Mouse (Mus musculus) megakaryocyte progenitor cell, adult 5-6 weeks (primary cell): ENCODE results near the gene Pold1. TPM values are rescaled to one million over a fixed set of nuclear protein-coding genes. Genes with fewer than 3 reads are reported as not detected.

Source experiments
- ATAC-seq: replicated peaks from 2 replicates; pipeline ENCODE4 v1.8.0; 2016; ENCODE audit warnings: mild to moderate bottlenecking, moderate TSS enrichment, inconsistent platforms; ENCODE audit not compliant: poor library complexity
- total RNA-seq, 2 experiments: library from RNA; stranded (forward) in 1 of 2; stranded (reverse) in 1 of 2; fragments of 157-497, 149-512 nt in 1 of 2; fragments of 200-1000 nt in 1 of 2; gene quantifications; 2 replicates each; pipeline versions ENCODE4 v1.2.3 to v1.2.4; 2015 to 2017

The Pold1 gene
- total RNA-seq, 2 experiments from 2014 or later: 51.4 to 77.2 TPM

DNA sequence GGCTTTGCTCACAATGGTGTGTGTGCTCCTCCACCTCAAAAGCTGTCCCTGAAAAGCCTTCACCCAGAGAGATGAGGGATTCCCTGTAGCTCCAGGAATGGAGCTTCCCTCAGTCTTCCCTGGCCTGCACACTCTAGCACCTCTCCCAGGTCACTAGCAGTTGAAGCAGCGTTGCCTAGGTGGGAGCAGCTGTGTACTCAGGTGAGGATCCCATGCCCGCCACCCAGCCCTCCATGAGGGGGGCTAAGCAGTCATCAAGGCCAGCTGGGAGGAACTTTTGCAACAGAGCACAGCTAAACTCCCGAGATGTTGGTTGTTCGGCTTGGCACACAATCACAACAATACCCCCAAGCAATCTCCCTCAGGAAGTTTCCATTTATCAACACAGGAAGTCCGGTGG lies 34.1 kb upstream of the Pold1 start:
- no peak for ATAC-seq

DNA sequence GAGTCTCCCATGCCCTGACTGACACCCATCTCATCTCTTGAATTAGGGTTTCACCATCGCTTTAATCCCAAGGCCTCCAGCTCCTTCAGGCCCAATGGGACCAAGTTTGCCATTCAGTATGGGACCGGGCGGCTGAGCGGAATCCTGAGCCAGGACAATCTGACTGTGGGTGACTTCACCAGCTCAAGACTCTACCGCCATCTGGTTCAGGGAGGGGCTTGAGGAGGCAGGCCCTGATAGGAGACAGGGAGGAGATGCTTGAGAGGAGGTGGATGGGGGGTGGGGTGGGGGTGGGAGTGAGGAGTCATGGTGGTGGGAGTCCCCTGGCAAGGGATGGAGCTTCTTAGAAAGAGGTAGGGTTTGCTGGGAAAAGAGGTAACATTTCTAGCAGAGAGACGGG lies 33.0 kb upstream of the Pold1 start:
- ATAC-seq: no peak

DNA sequence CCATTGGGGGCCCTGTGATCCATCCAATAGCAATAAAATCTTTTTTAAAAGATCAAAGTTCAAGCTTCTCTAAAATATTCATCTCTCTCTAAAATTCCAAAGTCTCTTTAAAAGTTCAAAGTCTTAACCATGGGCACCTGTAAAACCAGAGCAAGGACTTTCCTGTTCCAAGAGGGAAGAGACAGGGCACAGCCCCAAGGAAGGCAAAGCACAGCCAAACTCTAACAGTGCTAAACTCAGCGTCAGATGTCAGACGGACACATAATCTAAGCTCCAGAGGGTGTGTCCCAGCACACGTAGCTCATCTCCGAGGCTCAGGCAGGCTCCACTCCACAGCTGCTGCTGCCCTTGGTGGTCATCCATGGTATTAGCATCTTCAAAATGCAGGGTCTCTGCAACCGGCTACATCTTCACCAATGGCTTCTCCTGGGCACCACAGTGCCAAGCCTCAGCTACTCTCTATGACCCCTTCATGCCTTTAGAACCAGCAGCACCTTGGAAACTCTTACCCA lies 27.7 kb upstream of the Pold1 start:
- ATAC-seq: peak; percentile 35; the same call in 1 of the 2 replicates

DNA sequence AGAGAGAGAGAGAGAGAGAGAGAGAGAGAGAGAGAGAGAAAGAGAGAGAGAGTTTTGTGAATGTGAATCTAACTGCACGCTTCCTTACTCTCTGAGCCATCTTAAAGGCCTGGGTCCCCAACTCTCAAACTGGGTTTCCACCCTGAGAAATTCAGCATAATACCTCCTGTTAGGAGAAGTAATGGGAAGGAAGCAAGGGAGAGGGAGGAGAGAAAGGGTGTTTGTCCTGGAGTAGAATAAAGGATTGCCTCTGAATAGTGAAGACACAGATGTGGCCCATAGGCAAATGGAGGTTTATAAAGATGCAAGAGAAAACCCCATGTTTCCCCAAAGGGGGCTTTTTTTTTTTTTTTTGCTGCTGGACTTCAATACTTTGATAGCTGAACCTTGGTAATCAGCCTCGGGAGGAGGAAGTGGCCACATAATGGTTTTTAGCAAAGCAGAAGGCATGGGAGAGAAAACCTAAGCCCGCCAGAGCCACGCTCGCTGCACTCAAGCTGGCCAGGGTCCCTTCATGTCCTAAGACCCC lies 24.4 kb upstream of the Pold1 start:
- ATAC-seq: no peak

DNA sequence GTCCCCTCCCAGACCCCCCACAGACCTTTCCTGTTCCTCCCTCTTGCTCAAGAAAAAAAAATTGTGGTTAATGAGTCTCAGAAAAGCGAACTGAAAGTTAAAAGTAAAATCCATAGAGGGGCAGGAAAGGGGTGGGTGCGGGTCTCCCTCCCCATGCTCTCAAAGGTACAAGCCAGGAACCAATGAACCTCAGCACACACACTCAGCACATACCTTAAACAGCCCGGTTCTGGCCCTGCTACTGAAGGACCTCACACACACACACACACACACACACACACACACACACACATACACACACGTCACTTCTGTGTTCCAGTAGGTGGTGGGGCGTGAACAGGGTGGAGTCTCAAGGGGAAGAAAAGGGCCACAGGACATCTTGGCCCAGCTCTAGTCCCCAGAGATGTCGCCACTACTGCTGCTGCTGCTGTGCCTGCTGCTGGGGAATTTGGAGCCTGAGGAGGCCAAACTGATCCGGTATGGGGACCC lies 23.6 kb upstream of the Pold1 start, which contains the start of gene Napsa:
Gene Napsa (plus strand): TSS at position 168 of the 489 bp plus-strand sequence.
- ATAC-seq: peak; percentile 88

DNA sequence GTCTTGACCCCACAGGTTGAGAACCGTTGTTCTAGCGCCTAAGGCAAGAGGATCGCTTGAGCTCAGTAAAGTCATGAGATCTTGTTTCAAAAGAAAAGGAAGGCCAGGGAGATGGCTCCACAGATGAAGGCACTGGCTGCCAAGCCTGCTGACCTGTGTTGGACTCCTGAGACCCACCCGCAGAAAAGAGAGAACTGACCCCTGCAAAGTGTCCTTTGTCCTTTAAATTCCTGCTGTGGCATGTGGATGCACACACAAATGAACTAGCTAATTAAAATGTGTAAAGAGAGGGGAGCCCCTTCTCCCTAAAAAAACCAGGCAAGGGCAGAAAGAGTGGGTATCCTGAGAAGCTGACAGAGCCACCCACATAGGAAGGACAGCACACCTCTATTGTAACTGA lies 23.2 kb upstream of the Pold1 start:
- ATAC-seq: no peak

DNA sequence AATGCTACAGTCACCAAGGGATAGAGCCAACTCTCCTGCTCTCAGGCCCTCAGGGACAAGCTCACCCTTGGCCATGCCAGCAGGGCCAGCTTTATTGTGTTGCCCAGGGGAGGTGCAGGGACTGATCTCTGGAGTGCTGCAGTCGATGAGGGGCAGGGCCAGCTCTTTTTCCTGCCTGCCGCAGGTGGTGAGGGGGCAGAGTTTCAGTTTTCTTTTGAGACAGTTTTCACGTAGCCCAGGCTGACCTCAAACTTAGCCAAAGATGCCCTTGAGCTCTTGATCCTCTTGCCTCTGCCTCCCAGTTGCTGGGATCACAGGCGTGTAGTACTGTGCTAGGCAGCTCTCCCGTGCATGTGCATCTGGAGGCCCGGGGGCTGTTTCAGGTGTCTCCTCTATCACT lies 22.3 kb upstream of the Pold1 start:
- no peak for ATAC-seq

DNA sequence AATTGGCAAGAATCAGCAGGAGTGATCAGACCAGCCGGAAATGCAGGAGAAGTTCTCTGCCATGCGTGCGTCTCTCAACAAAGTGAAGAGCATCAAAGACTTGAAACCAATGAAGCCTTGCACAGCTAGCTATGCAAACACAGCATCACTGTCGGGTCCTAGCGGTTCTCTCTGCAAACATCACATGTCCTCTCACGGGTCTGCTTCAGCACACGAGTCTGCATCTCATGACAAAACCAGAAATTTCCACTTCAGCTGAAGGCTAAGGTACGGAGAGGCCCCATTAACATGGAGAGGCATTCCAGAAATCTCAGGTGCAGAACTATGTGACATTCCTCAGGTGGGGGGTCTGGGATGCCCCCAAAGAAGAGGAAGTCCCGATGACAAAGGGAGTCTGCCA lies 20.2 kb upstream of the Pold1 start:
- ATAC-seq: no peak

DNA sequence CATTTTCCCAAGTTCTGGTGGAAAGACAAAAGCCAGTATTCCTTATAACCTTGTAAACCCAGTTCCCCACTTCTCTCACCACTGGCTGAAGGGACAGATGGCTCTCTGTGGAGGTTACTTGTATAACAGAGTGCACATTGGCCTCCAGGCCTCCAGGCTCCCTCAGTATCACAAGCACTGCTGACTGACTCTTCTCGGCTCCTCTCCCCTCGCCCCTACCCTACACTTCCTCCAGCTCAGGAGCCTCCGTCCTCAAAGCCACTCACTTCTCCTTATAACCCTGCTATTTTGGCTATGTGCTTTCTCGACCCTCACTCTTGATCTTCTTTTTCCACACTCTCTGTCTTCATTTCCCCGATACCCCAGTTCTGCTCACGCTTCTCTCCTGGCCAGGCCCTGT lies 16.8 kb upstream of the Pold1 start:
- peak; percentile 58 for ATAC-seq

DNA sequence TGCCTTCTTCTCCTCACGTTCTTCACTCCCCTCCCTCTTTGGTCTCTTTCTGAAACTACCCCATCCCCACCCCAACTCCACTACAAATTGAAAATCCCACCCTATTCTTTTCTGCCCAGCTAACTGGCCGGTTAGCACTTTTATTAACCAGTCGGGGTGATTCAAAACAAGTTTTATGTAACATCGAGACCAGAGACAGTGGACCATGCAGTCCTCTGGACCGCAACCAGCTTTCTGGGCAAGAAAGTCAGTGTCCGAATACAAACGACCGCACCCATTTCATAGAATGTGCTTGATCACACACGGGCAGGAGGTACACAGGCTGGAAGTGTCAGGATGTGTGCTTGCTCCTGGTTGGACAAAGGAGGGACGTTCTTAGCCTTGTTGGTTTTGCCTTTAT lies 15.8 kb upstream of the Pold1 start:
- ATAC-seq: no peak

DNA sequence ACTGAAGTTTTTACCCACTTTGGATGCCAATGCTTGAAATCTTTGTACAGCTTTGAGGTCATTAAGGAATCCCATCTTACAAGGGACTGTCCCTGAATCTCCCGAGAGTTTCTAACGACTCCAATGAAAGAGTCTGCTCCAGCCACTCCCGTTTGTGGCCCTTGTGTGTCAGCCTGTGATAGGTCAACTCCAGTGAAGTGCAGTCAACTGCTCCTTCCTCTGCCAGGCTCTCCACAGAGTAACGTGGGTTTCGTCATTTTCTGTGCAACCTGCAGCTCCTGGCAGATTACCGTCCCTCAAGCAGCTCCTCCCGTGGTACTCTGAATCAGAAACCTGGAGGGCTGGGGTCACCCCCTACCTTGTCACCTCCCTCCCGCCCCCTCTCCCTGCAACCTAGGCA lies 14.6 kb upstream of the Pold1 start:
- peak; percentile 44 for ATAC-seq

DNA sequence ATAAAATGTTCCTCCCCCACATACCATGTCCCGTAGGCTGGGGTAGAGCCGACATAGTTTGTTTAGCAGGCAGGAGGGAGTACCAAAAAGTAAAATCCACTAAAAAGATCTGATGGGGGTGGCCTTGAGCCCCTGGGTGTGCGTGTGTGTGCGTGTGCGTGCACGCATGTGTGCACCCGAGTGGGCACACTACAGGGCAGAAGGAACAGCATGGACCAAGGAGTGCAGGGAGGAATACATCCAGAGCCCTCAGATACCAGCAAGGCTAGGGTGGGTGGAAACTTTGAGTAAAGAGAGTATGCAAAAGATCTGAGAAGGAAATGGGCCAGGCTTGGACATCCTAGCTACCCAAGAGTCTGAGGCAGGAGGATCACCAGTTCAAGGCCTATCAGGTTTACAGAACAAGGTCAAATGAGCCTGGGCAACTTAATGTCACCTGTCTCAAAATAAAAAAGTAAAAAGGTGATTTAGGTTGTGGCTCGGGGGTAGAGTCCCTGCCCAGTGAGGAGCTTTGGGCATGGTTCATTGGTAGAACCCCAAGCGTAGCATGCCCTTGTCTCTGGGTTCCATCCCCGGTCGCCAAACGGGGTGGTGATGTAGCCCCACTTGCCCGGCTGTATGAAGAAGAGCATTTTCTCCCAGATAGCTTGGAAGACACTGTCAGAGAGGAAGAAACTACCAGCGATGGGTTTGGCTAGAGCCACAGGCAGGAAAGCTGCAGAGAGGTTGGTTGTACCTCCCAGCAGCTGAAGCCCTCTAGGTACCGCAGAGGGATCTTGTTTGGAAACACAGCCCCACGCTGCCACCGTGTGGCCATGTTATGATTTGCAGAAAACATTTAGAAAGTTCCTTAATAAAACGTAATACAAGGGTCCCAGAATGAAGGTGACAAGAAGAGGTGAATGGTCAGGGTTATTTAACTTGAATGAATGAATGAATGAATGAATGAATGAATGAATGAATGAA lies 12.1 kb upstream of the Pold1 start:
- peak; percentile 84 for ATAC-seq

DNA sequence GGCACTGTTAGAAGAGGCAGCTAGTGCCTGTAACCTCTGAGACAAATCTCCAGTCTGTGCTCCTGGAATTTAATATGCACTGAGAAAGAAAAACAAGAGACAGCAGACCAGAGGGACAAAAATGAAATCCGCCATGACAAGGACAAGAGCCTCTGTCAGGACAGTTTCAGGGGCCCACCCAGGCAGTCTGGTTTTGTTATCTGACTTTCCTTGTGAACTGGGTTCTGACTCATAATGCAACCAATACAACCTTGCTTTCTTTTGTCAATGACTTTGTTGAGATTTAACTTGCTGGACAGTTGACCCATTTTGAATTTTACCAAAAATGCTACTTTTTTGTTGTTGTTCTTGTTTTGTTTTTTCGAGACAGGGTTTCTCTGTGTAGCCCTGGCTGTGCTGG lies 9.0 kb upstream of the Pold1 start:
- no peak for ATAC-seq

DNA sequence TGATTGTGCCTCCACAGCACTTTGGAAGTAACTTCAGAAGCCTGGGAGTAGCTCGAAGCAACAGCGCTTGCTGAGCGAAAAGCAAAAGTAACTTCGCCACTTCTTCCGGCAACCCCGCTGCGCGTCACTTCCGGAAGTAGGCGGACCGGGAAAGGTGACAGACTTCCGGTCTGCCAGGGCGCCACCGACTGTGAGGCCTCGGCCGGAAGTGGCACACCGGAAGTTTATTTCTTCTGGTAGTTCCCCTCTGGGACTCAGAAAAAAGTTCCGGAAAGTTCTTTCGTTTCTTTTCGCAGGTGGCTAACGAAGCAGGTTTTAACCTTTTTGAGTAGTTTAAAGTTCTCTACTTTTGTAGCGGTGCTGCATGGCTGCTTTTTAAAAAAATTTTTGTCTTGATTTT lies 5.2 kb upstream of the Pold1 start, which contains the start of gene Nr1h2:
Gene Nr1h2 (minus strand): TSS at position 126 of the 400 bp plus-strand sequence.
- peak; percentile 75 for ATAC-seq

DNA sequence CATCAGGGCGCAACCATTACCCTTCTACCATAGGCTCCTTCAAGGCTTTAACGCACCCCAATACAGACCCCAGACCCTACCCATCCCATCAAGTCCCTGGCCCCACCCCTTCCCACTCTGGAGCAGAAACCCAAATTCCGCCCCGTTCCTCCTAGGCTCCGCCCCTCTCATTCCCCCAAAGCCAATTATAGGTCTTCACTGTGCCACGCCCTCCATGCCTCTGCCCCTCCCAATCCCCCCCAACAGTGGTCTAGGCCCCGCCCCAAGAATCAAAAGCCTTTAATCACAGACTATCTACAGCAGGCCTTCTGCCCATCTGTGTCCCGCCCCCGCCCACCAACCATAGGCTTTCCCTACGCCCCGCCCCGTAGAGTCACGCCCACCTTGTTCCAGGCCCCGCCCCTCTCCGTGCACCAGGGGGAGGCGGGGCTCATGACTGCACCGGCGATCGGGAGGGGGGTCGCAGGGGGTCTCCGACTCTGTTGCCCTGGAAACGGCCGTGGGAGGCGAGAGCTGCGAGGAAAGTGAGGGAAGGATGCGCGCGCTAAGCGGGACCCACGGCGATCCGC lies 4.6 kb upstream of the Pold1 start:
- peak; percentile 62 for ATAC-seq

DNA sequence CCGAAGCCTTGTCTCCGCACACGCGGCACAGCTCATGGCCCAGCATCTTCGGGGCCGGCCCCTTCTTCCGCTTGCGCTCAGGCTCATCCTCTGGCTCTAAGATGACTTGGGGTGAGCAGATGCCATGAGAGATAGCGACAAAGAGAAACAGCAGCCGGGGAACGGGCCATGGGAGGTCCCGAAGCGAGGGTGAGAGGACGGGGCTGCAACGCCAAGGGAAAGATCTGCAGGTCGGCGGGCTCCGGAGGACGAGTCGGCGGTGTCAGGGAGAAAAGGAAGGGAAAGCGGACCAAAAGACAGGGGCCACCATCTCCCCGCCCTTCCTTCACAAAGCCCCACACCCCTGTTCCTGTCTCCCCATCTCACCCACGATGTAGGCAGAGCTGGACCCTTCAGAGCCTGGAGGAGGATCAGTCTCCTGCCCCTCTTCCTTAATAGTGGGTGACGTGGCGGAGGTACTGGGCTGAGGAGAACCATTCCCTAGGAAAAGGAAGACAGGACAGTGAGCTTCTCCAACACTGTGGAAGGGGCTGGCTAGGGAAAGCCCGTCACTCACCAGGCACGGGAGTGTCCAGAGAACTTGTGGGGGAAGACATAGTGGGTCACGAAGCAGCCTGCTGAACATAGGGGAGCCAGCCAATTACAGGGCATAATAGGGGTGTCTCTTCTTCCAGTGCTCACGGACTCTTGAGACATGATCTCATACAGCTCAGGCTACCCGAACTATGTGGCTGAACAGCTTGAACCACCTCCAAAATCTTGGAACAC lies 3.7 kb upstream of the Pold1 start:
- no peak for ATAC-seq

DNA sequence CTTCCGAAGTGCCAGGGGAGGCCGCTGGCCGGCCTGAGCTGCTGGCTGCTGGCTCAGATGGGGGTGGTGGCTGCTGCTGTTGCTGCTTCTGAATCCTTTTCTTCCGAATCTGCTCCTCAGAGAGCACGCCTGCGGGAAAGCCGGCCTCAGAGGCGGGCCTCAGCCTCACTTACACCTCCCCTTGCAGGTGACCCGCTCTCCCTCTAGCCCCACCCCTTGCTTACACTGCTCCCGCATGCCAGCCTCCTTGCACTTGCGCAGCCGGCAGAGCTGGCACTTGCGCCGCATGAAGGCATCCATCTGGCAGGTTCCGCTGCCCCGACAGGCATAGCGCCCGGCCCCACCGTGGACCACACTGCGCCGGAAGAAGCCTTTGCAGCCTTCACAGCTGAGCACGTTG lies 3.1 kb upstream of the Pold1 start:
- ATAC-seq: no peak

DNA sequence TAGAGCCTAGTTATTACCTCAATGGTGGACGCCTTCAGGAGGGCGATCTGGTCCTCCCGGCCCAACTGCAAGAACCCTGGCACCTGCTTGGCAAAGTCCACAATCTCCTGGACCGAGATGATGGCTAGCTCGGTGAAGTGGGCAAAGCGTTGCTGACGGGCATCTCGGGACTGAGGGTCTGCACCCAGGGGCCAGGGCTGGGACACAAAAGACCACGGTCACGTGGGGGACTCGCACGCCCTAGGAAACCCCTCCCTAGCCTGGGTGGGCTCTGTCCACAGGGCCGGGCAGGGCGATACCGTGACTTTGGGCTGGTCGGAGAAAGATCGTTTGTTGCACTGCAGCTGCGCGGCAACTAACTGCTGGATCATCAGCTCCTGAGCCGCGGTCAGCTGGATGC lies 2.7 kb upstream of the Pold1 start:
- no peak for ATAC-seq

DNA sequence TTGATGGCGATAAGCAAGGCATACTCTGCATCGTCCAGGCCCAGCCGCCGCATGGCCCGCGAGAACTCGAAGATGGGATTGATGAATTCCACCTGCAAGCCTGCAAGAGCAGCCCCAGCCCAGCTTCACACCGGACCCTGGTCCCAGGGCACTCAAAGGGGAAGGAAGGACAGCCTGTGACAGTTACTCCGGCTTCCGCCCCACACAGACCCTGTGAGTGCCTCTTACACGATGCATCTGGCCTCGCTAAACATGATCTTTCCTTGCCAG lies 1.7 kb upstream of the Pold1 start:
- no peak for ATAC-seq

DNA sequence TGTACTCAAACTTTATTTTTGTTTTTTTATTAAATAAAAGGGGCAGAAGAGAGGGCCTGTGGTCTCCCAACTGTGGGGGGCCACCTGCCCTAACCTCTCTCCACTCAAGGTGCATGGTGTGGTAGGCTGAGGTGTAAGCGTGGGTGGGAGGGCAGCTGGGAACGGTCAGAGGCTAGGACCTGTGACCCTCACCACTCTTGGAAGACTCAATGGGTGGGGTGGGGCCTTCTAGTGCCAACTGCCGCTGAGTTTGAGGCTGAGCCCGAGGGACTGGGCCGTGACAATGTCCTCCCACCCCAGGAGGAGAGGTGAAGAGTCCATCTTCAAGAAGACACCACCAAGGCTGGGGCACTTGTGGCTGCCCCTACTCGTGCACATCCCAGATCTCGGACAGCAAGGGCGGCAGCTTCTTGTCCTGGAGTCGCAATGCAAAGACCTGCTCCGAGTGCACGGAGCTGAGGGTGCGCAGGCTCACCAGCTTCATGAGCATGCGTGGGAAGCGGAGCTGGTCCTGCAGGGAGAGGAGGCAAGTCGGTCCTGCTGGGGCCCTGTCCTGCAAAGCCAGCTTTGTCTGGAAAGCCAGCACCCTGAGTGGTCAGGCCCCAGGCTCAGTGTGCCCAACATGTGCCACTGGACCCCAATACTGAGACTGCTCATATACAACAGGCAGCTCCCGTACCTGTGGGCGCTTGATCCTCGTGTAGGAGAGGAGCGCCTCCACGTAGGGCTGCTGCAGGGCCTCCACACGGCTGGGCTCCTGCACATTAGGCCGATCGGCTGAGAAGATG lies 1.2 kb upstream of the Pold1 start:
- ATAC-seq: no peak
